Mouse (Mus musculus): Measurements from ENCODE around the gene Olfr44. TPM values are rescaled to one million over a fixed set of nuclear protein-coding genes. Genes with fewer than 3 reads are reported as not detected.

Gene Olfr44
- total and polyA plus RNA-seq, 3 experiments: not detected

DNA sequence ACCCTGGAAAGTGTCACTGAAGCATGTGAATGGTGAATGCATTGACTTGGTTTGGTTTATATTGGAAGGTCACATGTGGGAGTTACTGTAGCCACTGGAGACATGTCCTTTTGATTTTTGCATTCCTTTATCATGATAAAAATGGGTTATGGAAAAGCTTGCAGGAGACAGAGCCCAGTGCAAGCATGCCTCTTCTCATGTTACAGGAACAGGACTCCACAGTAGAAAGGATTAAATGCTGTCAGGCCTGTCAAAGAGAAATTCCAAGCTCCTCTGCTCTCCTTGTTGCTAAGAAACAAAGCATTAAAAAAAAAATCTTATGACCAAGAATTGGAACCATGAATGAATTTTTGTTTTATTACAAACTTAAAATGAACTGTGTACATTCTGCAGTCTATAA is 24.8 kb upstream of the Olfr44 start:
- TF ChIP-seq CHD1 (IDR thresholded peaks at IDR 0.05; ENCODE audit: low read depth, low read length) (no peak), E2F4 (IDR thresholded peaks at IDR 0.05; ENCODE audit: insufficient replicate concordance, low read depth, low read length) (no peak), JUND (conservative IDR thresholded peaks at IDR 0.05; ENCODE audit: low read depth, low read length) (no peak), ETS1 (conservative IDR thresholded peaks at IDR 0.05; ENCODE audit: low read depth, low read length) (no peak), EP300 (IDR thresholded peaks at IDR 0.05; ENCODE audit: low read length) (no peak), USF2 (conservative IDR thresholded peaks at IDR 0.05; ENCODE audit: low read depth, low read length) (no peak), CTCF (conservative IDR thresholded peaks at IDR 0.05 in 1 of 2, IDR thresholded peaks at IDR 0.05 in 1 of 2; ENCODE audit: low read depth in 2 of 2, low read length in 2 of 2) (no peak), TCF12 (IDR thresholded peaks at IDR 0.05; ENCODE audit: low read depth, low read length) (no peak), PAX5 (IDR thresholded peaks at IDR 0.05; ENCODE audit: low read length) (no peak), MXI1 (IDR thresholded peaks at IDR 0.05; ENCODE audit: low read depth, low read length) (no peak), SMC3 (IDR thresholded peaks at IDR 0.05; ENCODE audit: low read depth, low read length) (no peak), NRF1 (IDR thresholded peaks at IDR 0.05; ENCODE audit: low read depth, low read length) (no peak), POLR2A (IDR thresholded peaks at IDR 0.05; ENCODE audit: low read depth, low read length) (no peak), USF1 (IDR thresholded peaks at IDR 0.05; ENCODE audit: low read depth, low read length) (no peak)
- Histone ChIP-seq H3K36me3 (replicated peaks in 1 of 2; ENCODE audit: control insufficient read depth in 1 of 2, insufficient read depth in 1 of 2, low read length in 1 of 2) (no peaks in the 10 kb centered on the region), H3K9ac (ENCODE audit: insufficient read depth, low read depth) (no peak overlapping the region), H3K4me1 (ENCODE audit: control insufficient read depth in 1 of 2, insufficient read depth in 2 of 2) (no peaks in the 10 kb centered on the region), H3K27ac (ENCODE audit: insufficient read depth, low read depth) (no peak overlapping the region), H3K4me3 (replicated peaks in 1 of 3; ENCODE audit: low read depth in 2 of 3, low read length in 2 of 3, poor library complexity in 1 of 3) (no peak overlapping the region), H3K9me3 (replicated peaks; ENCODE audit: low read length) (no peaks in the 10 kb centered on the region), H3K4me2 (ENCODE audit: insufficient read depth, low read depth, poor library complexity, severe bottlenecking) (no peak overlapping the region), H3K27me3 (replicated peaks) (no peaks in the 10 kb centered on the region), H3K79me2 (replicated peaks; ENCODE audit: control insufficient read depth, extremely low read depth, insufficient read depth, poor library complexity, severe bottlenecking) (no peaks in the 10 kb centered on the region)
- DNase-seq (ENCODE audit: extremely low read depth): no peak
- dilution Hi-C loops (cut with MboI; ENCODE audit: extremely low pct_ligation_motif_present, extremely low pct_unique_long_range_greater_than_20kb, low sequenced_read_pairs): no loop called here
- in situ Hi-C loops (cut with MboI; ENCODE audit: low pct_ligation_motif_present, low pct_unique_long_range_greater_than_20kb, low sequenced_read_pairs): no loop called here

DNA sequence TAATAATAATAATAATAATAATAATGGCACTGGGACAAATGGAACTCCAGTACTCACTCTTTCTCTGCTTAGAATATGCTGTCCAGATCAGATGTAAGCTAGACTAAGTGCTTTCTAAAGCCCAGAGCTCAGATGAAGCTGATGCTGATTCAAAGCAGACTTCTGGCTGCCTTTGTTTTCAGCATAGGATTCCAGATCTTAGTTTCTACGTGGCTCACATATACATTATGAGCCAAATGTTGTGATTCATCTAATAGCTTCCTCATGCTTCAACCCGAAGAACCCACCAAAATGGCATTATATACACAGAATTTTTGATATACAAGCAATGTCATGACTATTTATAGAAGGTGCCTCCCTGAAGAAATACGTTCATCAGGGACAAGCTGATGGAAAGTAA is 21.7 kb upstream of the Olfr44 start, which contains the start of gene Olfr957:
Gene Olfr957 (minus strand): TSS at position 279 of the 400 bp plus-strand sequence.
- Histone ChIP-seq H3K4me1 (ENCODE audit: control insufficient read depth in 1 of 2, insufficient read depth in 2 of 2) (no peaks in the 10 kb centered on the region), H3K9me3 (replicated peaks; ENCODE audit: low read length) (no peaks in the 10 kb centered on the region), H3K4me2 (ENCODE audit: insufficient read depth, low read depth, poor library complexity, severe bottlenecking) (no peak within 1 kb of the TSS), H3K27me3 (replicated peaks) (no peaks in the 10 kb centered on the region), H3K27ac (ENCODE audit: insufficient read depth, low read depth) (no peak within 1 kb of the TSS), H3K4me3 (replicated peaks in 1 of 3; ENCODE audit: low read depth in 2 of 3, low read length in 2 of 3, poor library complexity in 1 of 3) (no peak within 1 kb of the TSS), H3K9ac (ENCODE audit: insufficient read depth, low read depth) (no peak within 1 kb of the TSS), H3K36me3 (replicated peaks in 1 of 2; ENCODE audit: control insufficient read depth in 1 of 2, insufficient read depth in 1 of 2, low read length in 1 of 2) (no peaks in the 10 kb centered on the region), H3K79me2 (replicated peaks; ENCODE audit: control insufficient read depth, extremely low read depth, insufficient read depth, poor library complexity, severe bottlenecking) (no peaks in the 10 kb centered on the region)
- no peak for DNase-seq (ENCODE audit: extremely low read depth)
- in situ Hi-C loops (cut with MboI; ENCODE audit: low pct_ligation_motif_present, low pct_unique_long_range_greater_than_20kb, low sequenced_read_pairs) (no loop called here), dilution Hi-C loops (cut with MboI; ENCODE audit: extremely low pct_ligation_motif_present, extremely low pct_unique_long_range_greater_than_20kb, low sequenced_read_pairs) (no loop called here)
- TF ChIP-seq MXI1 (IDR thresholded peaks at IDR 0.05; ENCODE audit: low read depth, low read length) (no peak), NELFE (IDR thresholded peaks at IDR 0.05; ENCODE audit: low read depth, low read length) (no peak), PAX5 (IDR thresholded peaks at IDR 0.05; ENCODE audit: low read length) (no peak), CTCF (conservative IDR thresholded peaks at IDR 0.05 in 1 of 2, IDR thresholded peaks at IDR 0.05 in 1 of 2; ENCODE audit: low read depth in 2 of 2, low read length in 2 of 2) (no peak), MAFK (IDR thresholded peaks at IDR 0.05; ENCODE audit: insufficient replicate concordance, low read length) (no peak), USF1 (IDR thresholded peaks at IDR 0.05; ENCODE audit: low read depth, low read length) (no peak), POLR2A (IDR thresholded peaks at IDR 0.05; ENCODE audit: low read depth, low read length) (no peak), TBP (conservative IDR thresholded peaks at IDR 0.05; ENCODE audit: low read depth, low read length) (no peak), SIN3A (IDR thresholded peaks at IDR 0.05; ENCODE audit: low read length) (no peak), NRF1 (IDR thresholded peaks at IDR 0.05; ENCODE audit: low read depth, low read length) (no peak), CHD1 (IDR thresholded peaks at IDR 0.05; ENCODE audit: low read depth, low read length) (no peak), E2F4 (IDR thresholded peaks at IDR 0.05; ENCODE audit: insufficient replicate concordance, low read depth, low read length) (no peak), ZKSCAN1 (IDR thresholded peaks at IDR 0.05; ENCODE audit: borderline replicate concordance, low read depth, low read length) (no peak), MYC (IDR thresholded peaks at IDR 0.05; ENCODE audit: low read depth, low read length) (no peak), IRF4 (IDR thresholded peaks at IDR 0.05; ENCODE audit: low read depth, low read length) (no peak), ZMIZ1 (IDR thresholded peaks at IDR 0.05; ENCODE audit: low read depth, low read length) (no peak), EP300 (IDR thresholded peaks at IDR 0.05; ENCODE audit: low read length) (no peak), UBTF (IDR thresholded peaks at IDR 0.05; ENCODE audit: low read depth, low read length) (no peak), MEF2A (IDR thresholded peaks at IDR 0.05; ENCODE audit: borderline replicate concordance, low read depth, low read length) (no peak)

Data from CH12.LX (cell line).